Mouse (Mus musculus) c-Kit-positive CD71-positive TER-119-negative erythroid progenitor cells, embryonic 14.5 days (primary cell): ENCODE data around the gene Ptprj.

Experiments used
- DNase-seq: peaks from one replicate; pipeline ENCODE4 v3.0.0-alpha.2; 2013; ENCODE audit warnings: low read depth

Gene Ptprj

DNA sequence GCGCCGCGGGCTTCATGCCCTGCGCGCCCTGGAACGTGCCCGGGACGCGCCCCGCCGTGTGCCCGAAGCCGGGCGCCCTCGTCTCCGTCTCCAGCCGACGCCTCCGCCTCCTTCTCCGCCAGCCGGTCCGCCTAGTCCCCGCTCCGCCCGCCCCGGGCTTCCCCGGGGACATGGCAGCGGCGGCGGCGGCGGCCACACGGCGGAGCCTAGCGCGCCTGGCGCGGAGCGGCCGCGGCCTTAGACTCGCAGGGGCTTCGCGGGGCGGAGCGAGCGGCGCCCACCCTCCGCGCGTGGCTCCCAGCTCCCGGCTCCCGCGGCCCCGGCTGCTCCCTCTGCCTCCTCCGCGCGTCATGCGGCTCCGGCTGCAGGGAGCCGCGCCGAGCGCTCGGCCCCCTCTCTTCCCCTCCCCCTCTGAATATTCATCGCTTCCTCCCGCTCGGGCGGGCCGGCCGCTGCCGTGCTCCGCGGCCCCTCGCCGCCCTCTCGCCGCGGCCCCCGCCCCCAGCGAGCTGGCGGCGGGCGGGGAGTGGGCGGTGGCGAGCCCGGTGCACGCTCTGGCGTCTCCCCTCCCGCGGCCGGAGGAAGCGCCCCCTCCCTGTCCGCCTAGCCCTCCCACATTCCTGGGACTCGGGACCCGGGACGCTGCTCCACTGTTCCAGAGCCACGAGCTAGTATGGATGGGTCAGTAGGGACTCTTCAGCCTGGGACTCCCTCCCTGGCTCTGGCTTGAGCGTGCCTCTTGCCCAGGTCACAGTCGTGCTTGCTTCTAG, at the start of gene Ptprj:
TSS of gene Ptprj (minus strand) at position 412 of the 770 bp plus-strand sequence.
- no peak for DNase-seq

DNA sequence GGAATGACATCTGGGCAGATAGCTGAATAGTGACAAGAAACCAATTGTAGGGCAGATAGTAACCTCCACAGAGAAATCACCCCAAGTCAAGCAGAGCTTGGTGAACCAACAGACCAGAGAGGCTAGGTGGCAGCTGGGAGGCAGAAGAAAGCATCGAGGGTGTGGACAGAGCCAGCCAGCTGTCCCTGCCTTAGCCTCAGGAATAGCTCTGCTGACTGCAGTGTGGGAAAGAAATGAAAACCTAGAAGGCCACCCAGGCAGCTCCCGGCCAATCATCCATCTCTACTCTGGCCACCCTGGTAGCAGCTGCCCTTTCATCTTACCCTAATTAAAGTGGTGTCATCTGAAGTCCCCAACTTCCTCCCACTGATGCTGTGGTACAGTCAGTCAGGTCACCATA, 49.1 kb upstream of the Ptprj start:
- no peak for DNase-seq

DNA sequence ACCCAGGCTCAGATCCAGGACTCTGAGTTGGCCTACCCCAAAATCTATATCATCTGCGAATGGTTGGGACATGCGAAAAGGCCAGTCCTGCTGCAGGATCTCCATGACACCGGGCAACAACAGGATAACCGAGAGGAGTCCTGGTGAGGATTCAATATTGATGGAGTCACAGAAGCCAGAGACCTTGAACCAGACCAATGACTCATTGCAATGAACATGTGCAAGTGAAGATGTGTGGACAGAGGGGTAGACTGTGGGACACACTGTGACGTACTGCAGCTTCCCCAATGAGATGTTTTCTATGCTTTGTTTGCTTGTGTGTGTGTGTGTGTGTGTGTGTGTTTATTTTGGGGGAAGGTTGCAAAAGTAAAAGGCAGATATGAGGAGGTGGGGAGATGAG, 47.8 kb upstream of the Ptprj start:
- no peak for DNase-seq

DNA sequence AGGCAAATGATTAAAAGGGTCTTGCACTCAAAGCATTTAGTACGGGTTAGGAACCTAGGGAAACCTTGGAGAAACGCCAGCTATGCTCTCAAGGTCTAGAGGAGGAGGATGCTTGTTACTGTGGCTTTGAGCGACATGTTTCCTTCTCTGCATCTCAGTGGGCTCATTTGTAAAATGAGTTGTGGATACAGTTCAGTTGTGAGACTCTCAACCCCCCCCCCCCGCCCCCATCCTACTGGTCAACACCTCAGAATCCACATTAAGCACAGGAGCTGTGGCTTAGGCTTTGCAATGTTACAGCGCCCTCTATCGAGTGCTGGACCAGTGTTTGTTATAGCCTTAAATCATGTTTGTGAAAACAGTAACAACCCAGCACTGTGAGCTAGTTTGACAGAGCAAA, 44.5 kb upstream of the Ptprj start:
- DNase-seq: peak; percentile 74

DNA sequence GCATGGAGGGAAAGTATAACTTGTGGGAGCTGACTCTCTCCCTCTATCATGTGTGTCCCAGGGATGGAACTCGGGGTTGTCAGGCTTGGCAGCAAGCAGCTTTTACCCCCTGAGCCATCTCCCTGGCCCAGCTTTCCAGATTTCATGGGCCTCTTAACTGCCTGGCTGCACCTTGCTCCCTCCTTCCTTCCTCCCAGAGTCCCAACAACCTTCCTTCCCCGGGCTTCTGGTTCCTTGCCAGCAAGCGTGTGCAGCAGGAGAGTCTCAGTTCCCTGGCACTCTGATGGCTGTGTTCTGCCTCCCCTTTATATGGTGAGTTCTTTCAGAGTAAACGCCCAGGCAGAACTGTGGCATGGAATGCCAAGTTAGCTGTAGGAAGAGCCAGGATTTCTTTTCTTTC, 43.9 kb upstream of the Ptprj start:
- DNase-seq: no peak

DNA sequence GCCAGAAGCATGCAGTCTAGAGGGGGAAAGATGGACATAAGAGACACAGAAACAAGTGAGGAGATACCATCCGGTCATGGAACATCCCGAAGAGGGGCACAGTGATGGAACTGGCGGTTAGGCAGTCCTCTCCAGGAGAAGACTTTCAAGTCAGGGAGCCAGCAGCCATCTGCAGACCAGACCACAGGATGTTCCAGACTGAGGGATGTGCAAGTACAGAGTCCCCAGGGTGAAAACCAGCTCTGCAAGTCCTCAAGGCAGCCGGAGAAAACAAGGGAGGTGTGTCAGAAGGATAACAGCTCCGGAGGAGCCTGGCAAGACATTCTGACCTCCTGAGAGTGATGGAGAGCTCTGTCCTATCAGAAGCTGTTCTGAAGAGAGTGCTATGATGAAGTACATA, 40.4 kb upstream of the Ptprj start:
- DNase-seq: no peak

DNA sequence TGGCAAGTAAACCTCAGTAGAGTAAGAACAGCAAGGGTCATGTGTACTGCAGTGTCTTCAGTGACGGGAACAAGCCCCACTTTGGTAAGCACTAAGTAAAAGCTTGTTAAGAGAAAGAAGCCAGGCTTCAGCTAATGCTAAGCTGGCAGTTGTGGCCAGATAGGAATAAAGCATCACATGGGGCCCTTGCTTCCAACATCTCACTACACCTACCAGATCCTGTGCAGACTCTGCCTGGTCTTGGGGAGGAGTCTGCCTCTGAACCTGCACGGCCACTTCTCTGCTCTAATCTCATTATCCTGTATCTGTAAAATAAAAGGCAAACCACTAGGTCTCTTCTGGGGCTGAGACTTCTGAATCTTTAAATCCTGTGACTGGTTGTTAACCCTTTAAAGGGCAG, 39.2 kb upstream of the Ptprj start:
- DNase-seq: no peak

DNA sequence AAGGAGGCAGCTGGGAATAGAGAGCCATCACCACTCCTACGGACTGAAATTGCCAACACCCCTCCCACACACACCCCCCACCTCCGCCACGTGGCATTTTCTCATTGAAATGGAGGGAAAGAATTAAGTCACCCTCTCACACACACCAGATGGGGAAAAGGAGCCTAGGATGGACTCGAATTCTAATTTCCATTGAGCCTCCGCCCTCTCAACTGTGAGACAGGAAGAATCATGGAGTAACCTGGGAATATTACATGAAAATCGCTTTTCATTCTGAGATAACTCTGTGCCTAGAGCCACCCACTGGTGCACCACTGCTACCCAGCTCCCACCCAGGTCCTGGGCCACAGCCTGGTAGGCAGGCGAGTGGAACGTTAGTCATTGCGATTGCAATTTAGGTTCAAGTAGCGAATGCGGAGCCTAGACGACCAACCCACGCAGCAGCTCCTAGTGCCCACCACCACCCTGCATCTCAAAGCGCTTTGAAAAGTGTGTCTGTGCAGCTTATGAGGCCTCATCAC, 34.3 kb upstream of the Ptprj start:
- DNase-seq: no peak

DNA sequence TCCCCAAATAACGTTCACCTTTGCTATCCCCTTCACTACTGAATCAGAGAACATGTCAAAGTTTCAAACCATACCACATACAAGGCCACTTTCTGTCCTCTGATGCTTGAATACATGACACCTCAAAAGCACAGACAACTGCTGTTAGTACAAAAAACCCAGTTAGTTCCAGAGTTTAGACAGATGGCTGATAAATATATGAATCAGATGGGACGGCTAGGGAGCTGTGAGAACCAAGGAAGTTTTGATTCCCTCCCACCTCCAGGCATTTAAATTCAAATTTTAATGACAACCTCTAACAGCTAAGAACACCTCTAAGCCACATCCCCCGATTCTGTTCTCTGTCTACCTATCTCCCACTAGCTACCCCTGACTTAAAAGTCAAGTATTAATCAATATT, 33.1 kb upstream of the Ptprj start:
- DNase-seq: no peak

DNA sequence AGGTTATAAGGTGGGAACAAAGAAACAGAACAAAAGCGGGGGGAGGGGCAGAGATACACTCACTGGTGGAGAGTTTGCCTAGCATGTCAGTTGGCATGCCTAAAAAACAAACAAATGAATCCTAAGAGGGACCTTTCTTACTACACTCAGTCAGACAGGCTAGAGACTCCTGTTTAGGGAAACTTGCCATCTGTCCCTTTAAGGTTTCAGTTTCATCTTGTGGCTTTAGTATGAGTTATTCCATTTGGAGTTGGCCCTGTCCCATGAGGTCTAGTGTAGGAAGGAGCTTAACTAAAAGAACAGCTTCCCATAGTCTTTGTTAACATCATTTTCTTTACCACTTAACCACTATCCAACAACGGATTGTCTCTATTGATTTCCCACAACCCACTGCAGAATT, 32.6 kb upstream of the Ptprj start:
- no peak for DNase-seq

DNA sequence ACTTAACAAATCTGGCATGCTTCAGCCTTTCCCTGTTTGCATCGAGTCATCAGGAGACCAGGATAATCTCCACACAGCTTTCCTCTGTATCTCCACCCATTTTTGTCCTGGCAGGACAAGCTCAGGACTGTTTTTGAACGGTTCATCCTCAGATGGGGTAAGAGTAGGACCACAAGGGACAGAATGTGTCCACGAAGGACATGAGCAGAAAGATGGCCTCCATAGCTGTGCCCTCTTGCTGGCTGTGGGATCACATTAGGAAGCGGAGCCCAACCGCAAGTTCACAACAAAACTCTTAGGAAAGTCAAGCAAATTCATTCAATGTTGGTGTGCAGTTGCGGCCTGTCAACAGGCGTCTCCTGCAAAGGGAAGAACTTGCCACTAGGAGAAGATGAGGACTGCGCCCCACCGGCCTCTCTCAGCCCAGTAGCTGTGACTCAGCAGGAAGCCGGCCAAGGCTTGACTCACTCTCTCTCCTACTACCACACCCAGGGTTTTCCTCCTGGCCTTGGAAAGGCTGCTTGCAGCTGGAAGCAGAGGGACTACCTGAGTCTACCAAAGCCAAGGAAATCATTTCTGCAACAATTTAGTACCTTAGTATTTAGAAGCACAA, 31.6 kb upstream of the Ptprj start:
- peak; percentile 11 for DNase-seq

DNA sequence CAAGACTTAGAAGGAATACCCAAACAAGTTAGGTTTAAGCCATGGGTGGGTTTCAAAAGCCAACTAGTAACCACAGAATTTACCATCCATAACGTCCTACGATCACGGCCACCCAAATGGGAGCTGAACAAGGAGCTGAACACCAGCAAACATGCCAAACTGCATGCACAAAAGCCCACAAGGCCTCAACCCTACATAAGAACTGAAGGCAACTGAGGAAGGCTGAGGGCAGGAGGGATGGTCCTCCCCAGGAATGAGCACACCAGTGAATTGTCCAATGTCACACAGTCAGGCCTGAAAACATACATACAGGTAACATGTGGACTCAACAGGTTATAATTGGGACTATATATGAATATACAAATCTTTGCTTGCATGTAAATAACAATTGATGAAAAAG, 20.6 kb upstream of the Ptprj start:
- no peak for DNase-seq

DNA sequence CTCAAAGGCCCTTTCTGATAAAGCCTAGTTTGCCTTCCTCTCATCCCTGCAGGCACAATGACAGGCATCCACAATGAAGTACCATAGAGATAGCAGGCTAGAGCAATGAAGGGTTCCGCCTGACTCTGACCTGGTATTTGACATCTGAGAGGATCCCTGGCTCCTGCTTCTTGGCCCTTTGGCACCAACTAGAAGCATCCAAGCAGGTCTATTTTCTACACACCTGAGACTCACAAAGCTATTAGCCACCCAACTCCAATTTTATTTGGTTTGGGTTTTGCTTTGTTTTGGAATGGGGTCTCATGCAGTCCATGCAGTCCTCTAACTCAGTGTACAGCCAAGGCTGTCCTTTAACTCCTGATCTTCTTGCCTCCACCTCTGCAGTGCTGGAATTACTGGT, 7.7 kb upstream of the Ptprj start:
- no peak for DNase-seq

DNA sequence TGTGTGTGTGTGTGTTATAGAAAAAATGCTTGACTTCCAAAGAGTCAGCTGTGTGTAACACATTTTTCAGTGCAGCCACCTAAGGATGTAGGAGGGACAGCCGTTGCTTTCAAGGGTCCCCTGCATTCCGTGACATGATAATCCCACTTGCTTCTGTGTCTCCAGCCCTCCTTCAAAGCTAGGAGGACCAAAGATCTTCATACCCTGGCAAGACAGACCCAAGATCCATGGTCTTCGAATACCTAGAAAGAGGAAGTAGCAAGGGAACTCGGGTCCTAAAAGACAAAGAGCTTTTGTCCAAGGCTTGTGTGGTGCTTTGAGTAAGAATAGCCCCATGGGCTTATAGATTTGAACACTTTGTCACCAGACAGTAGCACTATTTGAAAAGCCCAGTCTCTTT, 4.1 kb upstream of the Ptprj start:
- DNase-seq: no peak

DNA sequence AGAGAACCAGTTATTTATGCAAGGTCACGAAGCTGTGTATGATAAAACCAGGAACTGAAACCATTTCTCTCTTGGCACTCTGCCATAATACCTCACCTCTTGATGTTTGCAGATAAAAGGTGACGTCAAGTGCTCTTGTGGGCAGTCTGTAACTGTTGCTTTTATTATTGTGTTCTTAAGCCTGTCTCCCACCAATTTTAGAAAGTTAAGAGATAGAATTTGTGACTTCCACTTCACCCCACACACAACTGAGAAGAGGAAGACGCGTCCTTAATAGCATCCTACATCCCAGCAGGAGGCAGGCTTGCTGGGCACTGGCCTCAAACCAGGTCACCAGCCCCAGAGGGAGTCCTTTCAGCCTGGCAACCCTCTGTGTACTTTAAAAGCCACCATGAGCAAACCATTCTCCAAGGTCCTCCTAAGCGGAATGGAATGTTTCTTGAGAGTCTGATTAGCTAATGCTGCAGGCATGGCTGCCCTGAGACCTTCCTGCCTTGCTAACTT, 3.2 kb upstream of the Ptprj start:
- DNase-seq: no peak

DNA sequence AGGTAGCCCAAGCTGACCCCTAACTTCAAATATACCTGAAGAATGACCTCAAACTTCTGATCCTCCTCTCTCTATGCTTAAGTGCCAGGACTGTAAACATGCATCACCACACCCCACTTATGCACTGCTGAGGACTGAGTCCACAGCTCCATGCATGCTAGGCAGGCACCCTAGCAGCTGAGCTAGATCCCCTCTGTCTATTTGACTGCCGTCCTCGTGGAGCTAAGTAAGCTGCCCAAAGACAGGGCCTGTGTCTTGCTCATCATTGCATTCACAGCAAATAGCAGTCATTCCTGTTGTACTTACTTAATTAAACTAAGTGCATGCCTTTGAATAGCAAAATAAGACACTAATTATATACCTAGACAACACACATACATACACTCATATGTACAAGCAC, 2.4 kb upstream of the Ptprj start:
- DNase-seq: no peak

DNA sequence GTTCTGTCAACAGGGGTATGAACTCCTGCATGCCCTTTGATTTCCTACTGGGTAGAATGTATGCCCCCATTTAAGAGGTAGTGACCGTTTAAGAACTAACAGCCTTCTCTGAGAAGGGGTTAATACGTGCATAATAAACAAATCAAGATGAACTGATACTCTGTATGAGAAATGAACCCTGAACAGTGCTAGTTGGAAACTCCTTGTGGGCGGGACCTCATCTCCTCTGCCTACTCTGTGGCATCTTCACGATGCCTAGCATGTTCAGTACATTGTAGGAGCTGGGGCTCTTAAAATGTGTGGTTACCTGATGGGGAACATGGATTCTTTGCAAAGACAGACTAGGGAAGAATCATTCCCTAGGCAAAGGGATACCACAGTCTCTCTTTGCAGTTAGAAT, 1.9 kb upstream of the Ptprj start:
- DNase-seq: no peak

DNA sequence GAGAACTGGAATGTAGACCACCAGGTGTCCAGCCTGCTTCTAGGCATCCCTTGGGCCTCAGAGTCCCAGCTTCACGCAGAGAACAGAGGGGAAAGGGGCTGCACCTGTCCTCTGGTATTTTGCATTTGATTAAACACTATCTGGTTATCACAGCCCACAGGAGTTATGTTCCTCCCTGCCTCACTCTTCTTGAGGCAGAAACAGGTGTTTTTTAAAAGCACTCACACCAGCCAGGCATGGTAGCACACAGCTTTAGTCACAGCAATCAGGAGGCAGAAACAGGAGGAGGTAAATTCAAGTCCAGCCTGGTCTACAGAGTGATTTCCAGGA, 1.3 kb upstream of the Ptprj start:
- DNase-seq: no peak

DNA sequence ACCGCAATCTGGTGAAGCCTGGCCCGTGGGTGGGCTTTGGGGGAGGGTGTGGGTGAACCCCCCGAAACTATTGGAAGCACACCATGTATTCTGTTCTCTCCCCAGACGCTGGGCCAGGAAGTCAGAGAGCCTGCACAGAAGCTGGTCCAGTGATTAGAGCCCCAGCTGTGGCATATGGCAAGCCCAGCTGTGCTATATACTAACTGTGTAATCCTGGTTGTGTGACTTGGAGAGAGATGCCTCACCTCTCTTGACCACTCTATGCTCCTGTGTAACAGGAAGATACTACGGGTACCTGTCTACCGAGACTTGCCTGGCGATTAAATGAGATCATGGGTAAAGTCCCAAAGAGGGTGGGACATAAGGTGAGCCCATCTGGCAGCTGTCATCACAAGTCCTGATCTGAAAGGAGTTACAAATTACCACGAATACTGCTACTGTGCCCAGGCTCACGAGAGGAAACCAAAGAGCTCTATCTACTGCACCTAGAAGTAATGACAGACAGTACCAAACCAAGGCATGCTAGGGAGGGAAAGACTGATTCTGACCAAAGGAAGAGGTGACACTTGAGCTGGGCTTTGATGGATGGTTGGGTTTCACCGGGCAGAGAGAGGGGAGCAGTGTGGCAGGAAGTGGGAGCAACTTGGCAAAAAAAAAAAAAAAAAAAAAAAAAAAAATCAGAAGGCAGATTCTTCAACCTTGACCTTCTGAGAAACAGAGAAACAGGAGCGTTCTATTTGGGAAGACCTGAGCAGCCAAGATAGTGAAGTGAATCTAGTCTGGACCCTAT, 754 bp upstream of the Ptprj start:
- DNase-seq: no peak

DNA sequence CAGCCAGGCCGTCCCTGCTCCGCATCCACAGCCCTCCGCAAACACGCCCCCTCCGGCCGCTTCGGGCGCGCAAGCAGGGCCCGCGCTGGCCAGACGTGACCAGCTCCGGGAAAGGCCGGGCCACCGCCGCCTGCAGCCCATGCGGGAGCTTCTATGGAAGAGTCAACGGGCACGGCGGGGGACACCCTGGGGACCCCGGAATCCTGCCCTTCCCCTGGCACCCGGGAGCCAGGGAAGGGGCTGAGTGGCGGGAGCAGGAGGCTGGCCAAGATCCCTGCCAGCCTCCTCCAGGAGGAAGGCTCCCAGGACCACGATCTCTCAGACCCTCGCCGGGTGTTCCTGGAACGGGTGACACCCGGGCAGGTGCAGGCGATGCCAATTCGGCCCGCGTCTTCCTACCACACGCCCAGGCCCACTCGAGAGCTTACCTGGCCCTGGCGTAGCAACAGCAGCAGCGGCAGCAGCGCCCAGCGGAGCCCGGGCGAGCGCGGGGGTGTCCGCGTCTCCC, 665 bp downstream of the Ptprj start:
- no peak for DNase-seq

DNA sequence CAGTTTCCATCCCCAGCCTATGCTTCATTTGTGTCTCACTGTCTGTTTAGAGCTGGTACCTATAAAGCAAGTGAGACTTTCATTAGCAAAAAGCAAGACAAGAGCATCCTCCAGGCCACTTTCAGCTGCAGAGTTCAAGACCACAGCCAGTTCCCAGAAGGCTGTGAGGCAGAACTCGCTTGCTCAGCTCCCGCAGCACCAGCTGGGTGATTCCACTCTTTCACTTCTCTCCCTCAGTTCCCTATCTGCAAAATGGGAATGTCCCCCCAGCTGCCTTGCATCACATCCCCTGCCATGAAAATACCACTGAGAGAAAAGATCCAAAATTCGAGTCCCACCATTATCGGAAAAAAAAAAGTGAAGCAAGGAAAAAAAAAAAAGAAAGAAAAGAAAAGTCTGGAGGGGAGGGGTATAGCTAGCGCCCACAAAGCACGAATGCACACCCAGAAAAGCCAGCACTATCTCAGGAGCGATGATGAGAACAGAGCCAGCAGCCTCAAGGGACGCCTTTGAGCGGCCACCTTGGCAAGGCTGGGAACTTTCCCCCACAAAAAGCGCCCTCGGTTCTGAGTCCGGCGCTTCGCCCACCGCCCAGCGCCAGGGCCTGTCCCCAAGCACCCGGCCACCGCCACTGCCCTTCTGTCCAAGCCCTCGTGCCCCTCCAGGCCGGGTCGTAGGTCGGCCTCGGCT, 1.3 kb downstream of the Ptprj start:
- no peak for DNase-seq
